Mouse (Mus musculus) limb, embryonic 12.5 days (tissue): ENCODE measurements around the gene Pym1. TPM values are rescaled to one million over a fixed set of nuclear protein-coding genes. Genes with fewer than 3 reads are reported as not detected.
"Not testable (repeated sequence)": the region's sequence is repeated elsewhere in the genome, so short reads cannot be mapped to it uniquely, and the experiment has no call there.

Source experiments
- ATAC-seq: fragments of 200-750 bp; cut with Nextera tagmentation; 2 replicates; pipeline ENCODE4 v1.8.0; 2017; ENCODE audit warnings: low read depth, moderate TSS enrichment; ENCODE audit not compliant: insufficient number of reproducible peaks, insufficient read depth, low FRiP score, low TSS enrichment
- H3K27ac ChIP-seq: fragments of 300-500 bp; sonication (generic); 2 replicates; pipeline ENCODE4 v1.5.1; 2016; ENCODE audit warnings: mild to moderate bottlenecking, moderate library complexity
- H3K27me3 ChIP-seq: fragments of 300-500 bp; sonication (generic); 2 replicates; pipeline ENCODE4 v1.6.1; 2016; ENCODE audit warnings: mild to moderate bottlenecking, moderate library complexity
- H3K36me3 ChIP-seq: fragments of 300-500 bp; sonication (generic); 2 replicates; pipeline ENCODE4 v1.6.1; 2016; ENCODE audit warnings: mild to moderate bottlenecking, moderate library complexity
- H3K4me1 ChIP-seq: fragments of 300-500 bp; sonication (generic); replicated peaks from 2 replicates; pipeline ENCODE4 v1.6.1; 2016
- H3K4me2 ChIP-seq: fragments of 300-500 bp; sonication (generic); 2 replicates; pipeline ENCODE4 v1.6.1; 2016; ENCODE audit warnings: mild to moderate bottlenecking, moderate library complexity
- H3K4me3 ChIP-seq: fragments of 300-500 bp; sonication (generic); replicated peaks from 2 replicates; pipeline ENCODE4 v1.5.1; 2016; ENCODE audit warnings: mild to moderate bottlenecking
- H3K9ac ChIP-seq: fragments of 300-500 bp; sonication (generic); replicated peaks from 2 replicates; pipeline ENCODE4 v1.6.1; 2016; ENCODE audit warnings: mild to moderate bottlenecking, moderate library complexity
- H3K9me3 ChIP-seq: fragments of 300-500 bp; sonication (generic); 2 replicates; pipeline ENCODE4 v1.6.1; 2016; ENCODE audit warnings: mild to moderate bottlenecking, moderate library complexity
- WGBS: fragments of 180-500 bp; shearing (Covaris S2); methylation state at CpG from one replicate; pipeline ENCODE4 v1.1.7; 2016; 5-methylcytosine and 5-hydroxymethylcytosine counted together
- polyA plus RNA-seq: library from polyadenylated mRNA; unstranded; fragments of >200 nt; fragmentation: Nextera tagmentation; extraction: Ambion mirVana; gene quantifications from 2 replicates; pipeline ENCODE4 v1.2.1, GENCODE M21; 2016

Pym1 gene
- polyA plus RNA-seq = 54.2 and 55.2 TPM in 2 replicates

- no peaks in the 10 kb centered on the region for H3K9me3 ChIP-seq
- peak; percentile 46 for ATAC-seq
- peak within 1 kb of the TSS; percentile 80 for H3K4me2 ChIP-seq
- H3K27me3 ChIP-seq = peaks cover 20% of the 10 kb centered on the region
- peaks cover 2% of the 10 kb centered on the region for H3K36me3 ChIP-seq
- under 1% methylated on average over 36 of the region's 36 CpGs for WGBS
- H3K4me1 ChIP-seq = peaks cover 38% of the 10 kb centered on the region
- peak within 1 kb of the TSS; percentile 98 for H3K27ac ChIP-seq
- peak within 1 kb of the TSS; percentile 72 for H3K4me3 ChIP-seq
- peak within 1 kb of the TSS; percentile 87 for H3K9ac ChIP-seq
These were observed at the start of gene Pym1 for GRCm38 (mm10) chr10:128747646-128748251. Gene Pym1 (plus strand): TSS chr10:128747889.

- H3K27me3 ChIP-seq = no peaks in the 10 kb centered on the region
- no peak overlapping the region for H3K9ac ChIP-seq
- peaks cover 22% of the 10 kb centered on the region for H3K4me1 ChIP-seq
- H3K4me2 ChIP-seq = no peak overlapping the region
- ATAC-seq = no peak
- H3K36me3 ChIP-seq = peaks cover 57% of the 10 kb centered on the region
- 84% methylated on average over 5 of the region's 5 CpGs for WGBS
- H3K4me3 ChIP-seq = no peak overlapping the region
- H3K9me3 ChIP-seq = no peaks in the 10 kb centered on the region
- no peak overlapping the region for H3K27ac ChIP-seq
These were observed 48.7 kb upstream of the Pym1 start for GRCm38 (mm10) chr10:128699006-128699405.

GRCm38 (mm10) chr10:128699611-128700010 lies 48.1 kb upstream of the Pym1 start:
- WGBS = 88% methylated on average over 11 of the region's 11 CpGs
- no peak overlapping the region for H3K27ac ChIP-seq
- H3K4me3 ChIP-seq = no peak overlapping the region
- no peak overlapping the region for H3K4me2 ChIP-seq
- no peaks in the 10 kb centered on the region for H3K9me3 ChIP-seq
- peaks cover 57% of the 10 kb centered on the region for H3K36me3 ChIP-seq
- no peak for ATAC-seq
- H3K4me1 ChIP-seq = peaks cover 20% of the 10 kb centered on the region
- H3K9ac ChIP-seq = no peak overlapping the region
- H3K27me3 ChIP-seq = no peaks in the 10 kb centered on the region

GRCm38 (mm10) chr10:128700712-128701111 lies 47.0 kb upstream of the Pym1 start:
- Histone ChIP-seq H3K36me3 (peaks cover 57% of the 10 kb centered on the region), H3K27ac (no peak overlapping the region), H3K27me3 (no peaks in the 10 kb centered on the region)

GRCm38 (mm10) chr10:128702328-128703007 lies 45.2 kb upstream of the Pym1 start:
- H3K9ac ChIP-seq = no peak overlapping the region
- peaks cover 57% of the 10 kb centered on the region for H3K36me3 ChIP-seq
- ATAC-seq = no peak
- H3K4me2 ChIP-seq = no peak overlapping the region
- no peaks in the 10 kb centered on the region for H3K27me3 ChIP-seq
- no peaks in the 10 kb centered on the region for H3K9me3 ChIP-seq
- no peak overlapping the region for H3K27ac ChIP-seq
- H3K4me1 ChIP-seq = peaks cover 22% of the 10 kb centered on the region
- 88% methylated on average over 6 of the region's 6 CpGs for whole genome bisulfite sequencing
- H3K4me3 ChIP-seq = no peak overlapping the region

More at GRCm38 (mm10) chr10:128700712-128701111, 47.0 kb upstream of the Pym1 start:
- WGBS = 87% methylated on average over 5 of the region's 5 CpGs
- Histone ChIP-seq H3K4me2 (no peak overlapping the region), H3K9ac (no peak overlapping the region), H3K4me3 (no peak overlapping the region), H3K4me1 (peaks cover 22% of the 10 kb centered on the region), H3K9me3 (no peaks in the 10 kb centered on the region)
- no peak for ATAC-seq

GRCm38 (mm10) chr10:128703895-128704294 lies 43.8 kb upstream of the Pym1 start, which contains the start of gene Pmel:
Gene Pmel (plus strand): TSS chr10:128704195.
- no peaks in the 10 kb centered on the region for H3K27me3 ChIP-seq
- H3K4me1 ChIP-seq = peaks cover 22% of the 10 kb centered on the region
- 14% methylated on average over 4 of the region's 4 CpGs for WGBS
- peak within 1 kb of the TSS; percentile 87 for H3K4me2 ChIP-seq
- H3K9ac ChIP-seq = peak within 1 kb of the TSS; percentile 79
- H3K27ac ChIP-seq = peak within 1 kb of the TSS; percentile 97
- H3K36me3 ChIP-seq = peaks cover 47% of the 10 kb centered on the region
- H3K4me3 ChIP-seq = peak within 1 kb of the TSS; percentile 77
- ATAC-seq = no peak
- H3K9me3 ChIP-seq = no peaks in the 10 kb centered on the region

- peak; percentile 84 for ATAC-seq
- H3K4me3 ChIP-seq = peak within 1 kb of the TSS; percentile 77
- peaks cover 22% of the 10 kb centered on the region for H3K4me1 ChIP-seq
- WGBS = under 1% methylated on average over 59 of the region's 62 CpGs
- H3K27ac ChIP-seq = peak within 1 kb of the TSS; percentile 97
- no peaks in the 10 kb centered on the region for H3K27me3 ChIP-seq
- H3K9ac ChIP-seq = peak within 1 kb of the TSS; percentile 79
- H3K36me3 ChIP-seq = peaks cover 39% of the 10 kb centered on the region
- H3K4me2 ChIP-seq = peak within 1 kb of the TSS; percentile 87
- no peaks in the 10 kb centered on the region for H3K9me3 ChIP-seq
These were observed 43.0 kb upstream of the Pym1 start, which contains the start of gene Cdk2 for GRCm38 (mm10) chr10:128704491-128705316. Gene Cdk2 (minus strand): TSS chr10:128705031.

- H3K4me3 ChIP-seq = peak overlapping the region; percentile 77
- peaks cover 22% of the 10 kb centered on the region for H3K4me1 ChIP-seq
- H3K27ac ChIP-seq = peak overlapping the region; percentile 97
- peaks cover 33% of the 10 kb centered on the region for H3K36me3 ChIP-seq
- peak overlapping the region; percentile 79 for H3K9ac ChIP-seq
- H3K4me2 ChIP-seq = peak overlapping the region; percentile 87
- H3K27me3 ChIP-seq = no peaks in the 10 kb centered on the region
- 0 out of 2 replicates have a peak, but pooled peaks have one; percentile 26 for ATAC-seq
- WGBS = 11% methylated on average over 11 of the region's 11 CpGs
- H3K9me3 ChIP-seq = no peaks in the 10 kb centered on the region
These were observed 42.4 kb upstream of the Pym1 start for GRCm38 (mm10) chr10:128705317-128705693.

- H3K27ac ChIP-seq, ATAC-seq, H3K27me3 ChIP-seq, H3K36me3 ChIP-seq, H3K4me1 ChIP-seq, H3K9me3 ChIP-seq, H3K4me2 ChIP-seq, H3K4me3 ChIP-seq, H3K9ac ChIP-seq: not testable (repeated sequence)
- WGBS = 89% methylated on average over 7 of the region's 7 CpGs
These were observed 36.4 kb upstream of the Pym1 start for GRCm38 (mm10) chr10:128711318-128711717.

GRCm38 (mm10) chr10:128715559-128716537 lies 31.8 kb upstream of the Pym1 start:
- WGBS = 86% methylated on average over 19 of the region's 19 CpGs
- no peak overlapping the region for H3K4me3 ChIP-seq
- 0 out of 2 replicates have a peak, but pooled peaks cover 3% of the 10 kb centered on the region for H3K27me3 ChIP-seq
- no peaks in the 10 kb centered on the region for H3K36me3 ChIP-seq
- H3K4me1 ChIP-seq = no peaks in the 10 kb centered on the region
- H3K9me3 ChIP-seq = no peaks in the 10 kb centered on the region
- ATAC-seq = no peak
- H3K9ac ChIP-seq = no peak overlapping the region
- no peak overlapping the region for H3K27ac ChIP-seq
- no peak overlapping the region for H3K4me2 ChIP-seq
